Mouse (Mus musculus) lung, embryonic 14.5 days (tissue): ENCODE measurements at regions not wholly inside any gene's neighbourhood (a gene's known extent, or its start where the extent isn't known, plus 50 kb on each side); places are given as distances from the start of the nearest gene placed in this dataset.

ENCODE experiments used
- ATAC-seq: fragments of 200-750 bp; cut with Nextera tagmentation; 2 replicates; pipeline ENCODE4 v1.8.0; 2017; ENCODE audit warnings: mild to moderate bottlenecking, moderate TSS enrichment, moderate library complexity; ENCODE audit not compliant: insufficient read depth
- DNase-seq: peaks from one replicate; pipeline ENCODE4 v3.0.0-alpha.2; 2015
- H3K27ac ChIP-seq: fragments of 300-500 bp; sonication (generic); 2 replicates; pipeline ENCODE4 v1.5.1; 2014; ENCODE audit warnings: low read depth, mild to moderate bottlenecking, moderate library complexity
- H3K27me3 ChIP-seq: fragments of 300-500 bp; sonication (generic); 2 replicates; pipeline ENCODE4 v1.6.1; 2014; ENCODE audit warnings: low read length, control low read depth; ENCODE audit not compliant: insufficient read depth
- H3K36me3 ChIP-seq: fragments of 300-500 bp; sonication (generic); 2 replicates; pipeline ENCODE4 v1.6.1; 2014; ENCODE audit warnings: control low read depth; ENCODE audit not compliant: insufficient read depth
- H3K4me1 ChIP-seq: fragments of 300-500 bp; sonication (generic); 2 replicates; pipeline ENCODE4 v1.6.1; 2014; ENCODE audit warnings: antibody characterized with exemption, control low read depth; ENCODE audit not compliant: insufficient read depth
- H3K4me2 ChIP-seq: fragments of 300-500 bp; sonication (generic); 2 replicates; pipeline ENCODE4 v1.6.1; 2014; ENCODE audit warnings: mild to moderate bottlenecking
- H3K4me3 ChIP-seq: fragments of 300-500 bp; sonication (generic); 2 replicates; pipeline ENCODE4 v1.5.1; 2014; ENCODE audit warnings: low read depth, low read length
- H3K9ac ChIP-seq: fragments of 300-500 bp; sonication (generic); 2 replicates; pipeline ENCODE4 v1.6.1; 2014
- H3K9me3 ChIP-seq: fragments of 300-500 bp; sonication (generic); 2 replicates; pipeline ENCODE4 v1.6.1; 2016; ENCODE audit warnings: low read depth, low read length, control low read depth
- CTCF ChIP-seq: IDR thresholded peaks from 2 replicates; pipeline ENCODE4 v1.5.1; 2016; ENCODE audit warnings: antibody characterized with exemption, low read depth
- WGBS: fragments of 180-500 bp; shearing (Covaris S2); extraction: QIAGEN DNeasy Blood & Tissue Kit; methylation state at CpG from one replicate; pipeline ENCODE4 v1.1.7; 2014; 5-methylcytosine and 5-hydroxymethylcytosine counted together

DNA sequence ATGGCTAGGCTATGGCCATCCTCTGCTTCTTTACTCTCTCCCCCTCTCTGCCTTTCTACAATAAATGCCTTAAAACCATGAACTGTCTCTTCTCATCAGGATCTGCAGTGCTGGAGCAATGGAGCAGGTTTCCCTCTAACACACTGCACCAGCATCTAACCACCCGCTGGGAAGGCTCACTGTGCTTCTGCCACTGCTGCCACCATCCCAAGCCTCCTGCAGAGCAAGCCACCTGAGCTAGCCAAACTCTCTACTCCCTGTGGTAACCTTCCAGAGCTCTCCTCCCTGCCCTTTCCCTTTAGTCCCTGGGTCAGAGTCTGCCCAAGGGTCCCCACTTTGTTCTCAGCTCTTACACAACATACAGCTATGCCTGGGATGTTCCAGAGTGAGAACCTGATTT is 107.3 kb upstream of the 4933402E13Rik start:
- Histone ChIP-seq H3K27ac (no peak overlapping the region), H3K36me3 (no peaks in the 10 kb centered on the region), H3K9ac (no peak overlapping the region), H3K4me2 (no peak overlapping the region), H3K27me3 (no peaks in the 10 kb centered on the region), H3K9me3 (no peaks in the 10 kb centered on the region), H3K4me3 (no peak overlapping the region), H3K4me1 (no peaks in the 10 kb centered on the region)
- TF ChIP-seq CTCF: no peak
- 67% methylated on average over 1 of the region's 1 CpGs for WGBS
- no peak for DNase-seq
- no peak for ATAC-seq

DNA sequence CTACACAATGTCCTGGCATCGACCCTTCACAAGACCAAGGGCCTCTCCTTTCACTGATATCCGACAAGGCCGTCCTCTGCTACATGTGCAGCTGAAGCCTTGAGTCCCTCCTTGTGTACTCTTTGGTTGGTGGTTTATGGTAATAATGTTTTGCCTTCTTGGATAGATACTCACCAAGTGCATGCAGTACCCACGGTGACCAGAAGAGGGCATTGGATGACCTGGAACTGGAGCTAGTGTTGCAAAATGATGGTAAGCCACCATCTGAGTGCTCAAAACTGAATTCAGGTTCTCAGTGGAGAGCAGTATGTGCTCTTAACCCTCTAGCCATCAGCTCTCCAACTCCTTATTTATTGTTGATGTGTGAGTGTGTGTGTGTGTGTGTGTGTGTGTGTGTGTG is 103.2 kb upstream of the 4933402E13Rik start:
- Histone ChIP-seq H3K4me2 (no peak overlapping the region), H3K4me3 (no peak overlapping the region), H3K36me3 (no peaks in the 10 kb centered on the region), H3K27ac (no peak overlapping the region), H3K27me3 (no peaks in the 10 kb centered on the region), H3K4me1 (no peaks in the 10 kb centered on the region), H3K9ac (no peak overlapping the region), H3K9me3 (no peaks in the 10 kb centered on the region)
- TF ChIP-seq CTCF: peak; percentile 50
- peak; percentile 1 for DNase-seq
- 77% methylated on average over 4 of the region's 4 CpGs for WGBS
- no peak for ATAC-seq
